Mouse (Mus musculus) intestine, embryonic 16.5 days (tissue): ENCODE data around the gene Gon7. TPM values are rescaled to one million over a fixed set of nuclear protein-coding genes. Genes with fewer than 3 reads are reported as not detected.

ENCODE experiments used
- ATAC-seq: fragments of 200-750 bp; cut with Nextera tagmentation; 2 replicates; pipeline ENCODE4 v1.8.0; 2017; ENCODE audit warnings: moderate TSS enrichment, moderate library complexity
- H3K27ac ChIP-seq: fragments of 300-500 bp; sonication (generic); 2 replicates; pipeline ENCODE4 v1.5.1; 2014; ENCODE audit warnings: mild to moderate bottlenecking, low read length
- H3K27me3 ChIP-seq: fragments of 300-500 bp; sonication (generic); replicated peaks from 2 replicates; pipeline ENCODE4 v1.6.1; 2014; ENCODE audit warnings: low read length, control low read depth, mixed read lengths; ENCODE audit not compliant: control insufficient read depth, insufficient read depth
- H3K36me3 ChIP-seq: fragments of 300-500 bp; sonication (generic); 2 replicates; pipeline ENCODE4 v1.6.1; 2014; ENCODE audit warnings: low read length, control low read depth; ENCODE audit not compliant: control insufficient read depth, insufficient read depth
- H3K4me1 ChIP-seq: fragments of 300-500 bp; sonication (generic); 2 replicates; pipeline ENCODE4 v1.6.1; 2014; ENCODE audit warnings: low read length, control low read depth, mixed read lengths; ENCODE audit not compliant: control insufficient read depth, insufficient read depth
- H3K4me2 ChIP-seq: fragments of 300-500 bp; sonication (generic); 2 replicates; pipeline ENCODE4 v1.6.1; 2014; ENCODE audit warnings: low read depth, low read length, control low read depth
- H3K4me3 ChIP-seq: fragments of 300-500 bp; sonication (generic); 2 replicates; pipeline ENCODE4 v1.5.1; 2014; ENCODE audit warnings: mild to moderate bottlenecking, low read length
- H3K9ac ChIP-seq: fragments of 300-500 bp; sonication (generic); 2 replicates; pipeline ENCODE4 v1.6.1; 2014; ENCODE audit warnings: low read depth, low read length
- H3K9me3 ChIP-seq: fragments of 300-500 bp; sonication (generic); 2 replicates; pipeline ENCODE4 v1.6.1; 2016; ENCODE audit warnings: low read length, control low read depth; ENCODE audit not compliant: control insufficient read depth
- WGBS: fragments of 180-500 bp; shearing (Covaris S2); extraction: QIAGEN DNeasy Blood & Tissue Kit; methylation state at CpG from one replicate; pipeline ENCODE4 v1.1.7; 2014; 5-methylcytosine and 5-hydroxymethylcytosine counted together
- polyA plus RNA-seq: library from polyadenylated mRNA; unstranded; fragments of >200 nt; fragmentation: Nextera tagmentation; extraction: Ambion mirVana; gene quantifications from 2 replicates; pipeline ENCODE4 v1.2.1, GENCODE M21; 2015

Gene Gon7
- polyA plus RNA-seq, 1 experiment from 2014 or later: 30.0 TPM

DNA sequence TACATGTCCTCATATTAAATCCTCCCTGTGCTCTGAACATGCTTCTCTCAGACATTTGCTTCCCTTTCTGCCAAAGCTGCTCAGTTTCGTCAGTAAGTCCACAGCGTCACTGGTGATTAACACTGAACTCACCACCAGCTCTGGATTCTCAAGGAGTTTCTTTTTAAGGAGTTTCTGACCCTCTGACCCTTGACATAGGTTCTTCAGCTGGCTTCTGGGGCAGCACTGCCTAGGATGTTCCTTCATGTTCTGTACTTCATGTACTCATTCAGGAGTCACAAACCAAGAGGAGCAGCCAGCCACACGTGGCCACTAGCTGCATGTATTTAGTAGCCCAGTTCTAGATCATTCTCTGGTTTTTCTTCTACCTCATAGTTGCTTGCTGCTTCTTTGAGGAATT lies 9.3 kb downstream of the Gon7 start:
- ATAC-seq: no peak
- Histone ChIP-seq H3K9me3 (no peaks in the 10 kb centered on the region), H3K4me1 (peaks cover 7% of the 10 kb centered on the region), H3K36me3 (peaks cover 3% of the 10 kb centered on the region; the same call in 1 of the 2 replicates), H3K9ac (no peak overlapping the region), H3K27ac (no peak overlapping the region), H3K27me3 (no peaks in the 10 kb centered on the region), H3K4me2 (no peak overlapping the region), H3K4me3 (no peak overlapping the region)
- WGBS: 82% methylated on average over 3 of the region's 3 CpGs

DNA sequence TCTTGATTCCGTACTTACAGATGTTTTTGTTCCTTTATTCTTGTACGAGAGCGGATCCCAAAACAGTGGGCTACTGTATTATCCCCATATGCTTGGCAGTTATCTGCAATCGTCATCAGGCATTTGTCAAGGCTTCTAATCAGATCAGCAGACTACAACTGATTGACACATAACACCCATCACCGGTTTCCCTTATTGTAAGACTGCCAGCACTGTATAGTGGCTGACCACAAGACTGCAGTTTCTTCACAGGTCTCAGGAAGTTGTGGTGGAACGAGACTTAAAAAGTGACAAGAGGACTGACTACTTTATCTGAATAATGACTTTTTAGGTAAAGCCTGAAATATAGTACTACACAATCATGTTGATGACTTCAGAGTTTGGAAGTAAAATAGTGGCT lies 12.8 kb downstream of the Gon7 start:
- Histone ChIP-seq H3K4me2 (peak overlapping the region; percentile 52), H3K27ac (no peak overlapping the region), H3K9ac (peak overlapping the region; percentile 86; the same call in 1 of the 2 replicates), H3K27me3 (no peaks in the 10 kb centered on the region), H3K36me3 (peaks cover 3% of the 10 kb centered on the region; the same call in 1 of the 2 replicates), H3K4me1 (peaks cover 13% of the 10 kb centered on the region), H3K4me3 (peak overlapping the region; percentile 71), H3K9me3 (no peaks in the 10 kb centered on the region)
- no peak for ATAC-seq
- WGBS: 58% methylated on average over 6 of the region's 6 CpGs

GRCm38 (mm10) chr12:102743589-102744574 lies 13.7 kb downstream of the Gon7 start, which contains the start of the genes Moap1 and Tmem251:
Moap1 (minus strand) TSS chr12:102743661.
Tmem251 (plus strand) TSS chr12:102743762.
- H3K4me1 ChIP-seq: peaks cover 13% of the 10 kb centered on the region
- H3K4me2 ChIP-seq: peak within 1 kb of the TSS; percentile 78
- H3K27ac ChIP-seq: peak within 1 kb of the TSS; percentile 94
- H3K9ac ChIP-seq: peak within 1 kb of the TSS; percentile 86
- ATAC-seq: peak; percentile 99
- under 1% methylated on average over 63 of the region's 63 CpGs for WGBS
- no peaks in the 10 kb centered on the region for H3K27me3 ChIP-seq
- peak within 1 kb of the TSS; percentile 71 for H3K4me3 ChIP-seq
- no peaks in the 10 kb centered on the region for H3K9me3 ChIP-seq
- peaks cover 3% of the 10 kb centered on the region; the same call in 1 of the 2 replicates for H3K36me3 ChIP-seq

DNA sequence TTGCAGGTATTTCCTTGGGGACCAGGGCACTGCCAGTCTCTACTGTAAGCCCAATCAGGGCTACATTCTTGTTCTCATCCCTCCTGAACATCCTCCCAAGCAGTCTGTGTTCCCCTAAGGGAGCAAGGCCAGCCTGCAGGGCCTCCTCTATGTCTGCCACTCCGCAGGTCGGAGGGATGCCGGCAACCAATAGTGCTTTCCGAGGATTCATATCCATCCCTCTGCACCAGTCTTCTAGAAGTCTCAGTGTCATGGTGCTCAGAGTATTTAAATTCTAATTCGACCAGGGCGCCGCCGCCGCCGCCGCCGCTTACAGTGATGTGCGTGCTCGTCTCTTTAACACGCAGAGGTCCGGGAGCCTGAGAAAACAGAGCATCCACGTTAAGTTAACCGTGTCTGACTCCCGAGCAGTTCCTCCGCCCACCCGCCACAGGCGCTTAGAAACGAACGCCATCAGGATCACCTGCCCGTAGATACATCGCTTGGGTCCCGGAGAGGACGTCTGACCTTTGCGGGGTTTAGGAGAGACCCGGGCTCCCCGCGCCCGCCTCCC lies 14.5 kb downstream of the Gon7 start:
- WGBS: under 1% methylated on average over 33 of the region's 33 CpGs

DNA sequence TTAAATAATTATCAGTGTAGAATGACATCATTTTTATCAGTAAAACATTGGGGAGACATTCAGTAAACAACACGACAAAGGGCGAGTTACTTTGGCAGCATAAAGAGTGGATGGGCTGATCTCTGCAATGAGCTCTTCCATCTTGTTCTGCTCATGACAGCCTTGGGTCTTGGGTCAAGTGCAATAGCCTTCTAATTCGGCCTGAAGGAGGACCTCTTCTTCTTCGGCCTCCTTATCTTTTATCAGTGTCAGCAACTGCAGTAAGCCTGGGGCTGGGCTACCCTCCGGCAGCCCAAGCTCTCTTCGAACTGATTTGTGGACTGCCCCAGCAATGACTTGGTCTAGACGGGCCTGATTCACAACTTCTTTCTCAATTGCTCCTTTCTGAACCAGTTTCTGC lies 15.5 kb downstream of the Gon7 start:
- no peaks in the 10 kb centered on the region for H3K27me3 ChIP-seq
- H3K4me2 ChIP-seq: no peak overlapping the region
- no peaks in the 10 kb centered on the region for H3K9me3 ChIP-seq
- no peak overlapping the region for H3K4me3 ChIP-seq
- WGBS: 79% methylated on average over 7 of the region's 7 CpGs
- peaks cover 3% of the 10 kb centered on the region; the same call in 1 of the 2 replicates for H3K36me3 ChIP-seq
- H3K9ac ChIP-seq: no peak overlapping the region
- no peak for ATAC-seq
- H3K4me1 ChIP-seq: peaks cover 13% of the 10 kb centered on the region
- no peak overlapping the region for H3K27ac ChIP-seq

More for the DNA sequence above, 14.5 kb downstream of the Gon7 start:
- Histone ChIP-seq H3K4me2 (peak overlapping the region; percentile 78), H3K27ac (peak overlapping the region; percentile 94), H3K36me3 (peaks cover 3% of the 10 kb centered on the region; the same call in 1 of the 2 replicates), H3K4me3 (peak overlapping the region; percentile 71), H3K4me1 (peaks cover 13% of the 10 kb centered on the region), H3K9ac (peak overlapping the region; percentile 86), H3K27me3 (no peaks in the 10 kb centered on the region), H3K9me3 (no peaks in the 10 kb centered on the region)
- ATAC-seq: peak; percentile 61

- WGBS: 75% methylated on average over 3 of the region's 3 CpGs
- peaks cover 13% of the 10 kb centered on the region for H3K4me1 ChIP-seq
Observed at GRCm38 (mm10) chr12:102740285-102740684, 17.3 kb downstream of the Gon7 start.

GRCm38 (mm10) chr12:102739096-102739495 lies 18.5 kb downstream of the Gon7 start:
- no peaks in the 10 kb centered on the region for H3K9me3 ChIP-seq
- H3K27ac ChIP-seq: no peak overlapping the region
- no peak overlapping the region for H3K4me2 ChIP-seq
- H3K4me3 ChIP-seq: no peak overlapping the region
- H3K27me3 ChIP-seq: no peaks in the 10 kb centered on the region
- peaks cover 6% of the 10 kb centered on the region for H3K4me1 ChIP-seq
- ATAC-seq: no peak
- no peaks in the 10 kb centered on the region for H3K36me3 ChIP-seq
- 65% methylated on average over 5 of the region's 5 CpGs for WGBS
- no peak overlapping the region for H3K9ac ChIP-seq

More at GRCm38 (mm10) chr12:102740285-102740684, 17.3 kb downstream of the Gon7 start:
- no peak overlapping the region for H3K27ac ChIP-seq
- H3K27me3 ChIP-seq: no peaks in the 10 kb centered on the region
- H3K4me3 ChIP-seq: no peak overlapping the region
- ATAC-seq: no peak
- no peak overlapping the region for H3K4me2 ChIP-seq
- H3K36me3 ChIP-seq: no peaks in the 10 kb centered on the region
- H3K9me3 ChIP-seq: no peaks in the 10 kb centered on the region
- no peak overlapping the region for H3K9ac ChIP-seq

GRCm38 (mm10) chr12:102733381-102733780 lies 24.2 kb downstream of the Gon7 start:
- Histone ChIP-seq H3K9ac (no peak overlapping the region), H3K4me2 (no peak overlapping the region), H3K27ac (no peak overlapping the region), H3K36me3 (no peaks in the 10 kb centered on the region), H3K9me3 (no peaks in the 10 kb centered on the region), H3K27me3 (no peaks in the 10 kb centered on the region), H3K4me1 (peaks cover 25% of the 10 kb centered on the region), H3K4me3 (no peak overlapping the region)
- 6% methylated on average over 5 of the region's 5 CpGs for WGBS
- ATAC-seq: no peak
